Mouse (Mus musculus): ENCODE data around the gene Krt87. TPM values are rescaled to one million over a fixed set of nuclear protein-coding genes. Genes with fewer than 3 reads are reported as not detected.

The Krt87 gene
- polyA plus RNA-seq, 1 experiment, result not detected

DNA sequence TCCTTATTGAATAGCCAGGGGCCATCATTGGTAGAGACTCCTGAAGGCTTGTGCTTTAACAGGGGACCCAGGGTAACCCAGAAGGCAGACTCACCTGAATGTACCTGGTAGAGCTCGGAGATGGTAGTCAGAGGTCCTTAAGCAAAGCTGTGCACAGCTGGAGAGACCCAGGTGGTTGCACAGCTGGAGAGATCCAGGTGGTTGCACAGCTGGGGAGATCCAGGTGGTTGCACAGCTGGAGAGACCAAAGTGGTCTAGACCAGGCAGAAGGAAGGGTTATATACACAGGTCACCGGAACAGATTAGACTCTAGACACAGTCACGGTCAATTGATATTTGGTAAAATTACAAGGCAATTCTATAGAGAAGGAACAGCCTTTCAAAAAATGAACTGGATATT, 41.7 kb downstream of the Krt87 start:
- Histone ChIP-seq H3K27ac (ENCODE audit: insufficient read depth, low read length) (no peak overlapping the region), H3K4me3 (ENCODE audit: insufficient read depth, low read length) (no peak overlapping the region), H3K4me1 (ENCODE audit: control insufficient read depth, insufficient read depth, low read length) (no peaks in the 10 kb centered on the region)
- TF ChIP-seq CTCF (IDR thresholded peaks at IDR 0.05; ENCODE audit: extremely low read depth, insufficient read depth, low read length), result no peak
- TF ChIP-seq POLR2A (IDR thresholded peaks at IDR 0.05; ENCODE audit: extremely low read depth, insufficient read depth, low read length), result no peak

GRCm38 (mm10) chr15:101396466-101396865, 42.1 kb downstream of the Krt87 start:
- Histone ChIP-seq H3K4me3 (ENCODE audit: insufficient read depth, low read length) (no peak overlapping the region), H3K4me1 (ENCODE audit: control insufficient read depth, insufficient read depth, low read length) (no peaks in the 10 kb centered on the region), H3K27ac (ENCODE audit: insufficient read depth, low read length) (no peak overlapping the region)
- TF ChIP-seq CTCF (IDR thresholded peaks at IDR 0.05; ENCODE audit: extremely low read depth, insufficient read depth, low read length) (no peak), POLR2A (IDR thresholded peaks at IDR 0.05; ENCODE audit: extremely low read depth, insufficient read depth, low read length) (no peak)

GRCm38 (mm10) chr15:101394908-101395307, 43.7 kb downstream of the Krt87 start:
- no peak for TF ChIP-seq POLR2A (IDR thresholded peaks at IDR 0.05; ENCODE audit: extremely low read depth, insufficient read depth, low read length)
- TF ChIP-seq CTCF (IDR thresholded peaks at IDR 0.05; ENCODE audit: extremely low read depth, insufficient read depth, low read length), result no peak
- H3K27ac ChIP-seq (ENCODE audit: insufficient read depth, low read length), result no peak overlapping the region

GRCm38 (mm10) chr15:101392251-101392650, 46.4 kb downstream of the Krt87 start:
- Histone ChIP-seq H3K4me3 (ENCODE audit: insufficient read depth, low read length) (no peak overlapping the region), H3K4me1 (ENCODE audit: control insufficient read depth, insufficient read depth, low read length) (no peaks in the 10 kb centered on the region), H3K27ac (ENCODE audit: insufficient read depth, low read length) (no peak overlapping the region)
- TF ChIP-seq CTCF (IDR thresholded peaks at IDR 0.05; ENCODE audit: extremely low read depth, insufficient read depth, low read length), result no peak
- TF ChIP-seq POLR2A (IDR thresholded peaks at IDR 0.05; ENCODE audit: extremely low read depth, insufficient read depth, low read length), result no peak

More at GRCm38 (mm10) chr15:101394908-101395307, 43.7 kb downstream of the Krt87 start:
- H3K4me3 ChIP-seq (ENCODE audit: insufficient read depth, low read length), result no peak overlapping the region
- H3K4me1 ChIP-seq (ENCODE audit: control insufficient read depth, insufficient read depth, low read length), result no peaks in the 10 kb centered on the region

DNA sequence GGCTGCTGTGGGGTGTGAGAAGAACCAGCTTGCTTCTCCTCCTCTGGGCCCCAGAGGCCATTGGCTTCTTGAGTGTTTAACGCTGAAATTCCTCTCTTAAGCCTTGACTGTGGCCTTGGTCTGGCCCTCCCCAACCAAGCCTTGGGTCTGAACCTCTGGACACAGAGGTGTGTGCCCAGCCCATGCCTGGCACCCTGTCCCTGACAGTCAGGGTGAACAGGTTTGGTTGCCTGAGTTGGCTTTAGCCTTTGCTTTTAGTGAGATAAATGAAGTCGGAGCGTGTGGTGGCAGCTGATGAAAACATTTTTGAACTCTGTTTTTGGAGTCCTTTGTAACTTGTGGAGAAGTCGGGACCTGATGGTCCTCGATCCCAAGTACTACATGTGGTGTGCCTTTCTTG, 48.4 kb downstream of the Krt87 start:
- H3K4me3 ChIP-seq (ENCODE audit: insufficient read depth, low read length), result no peak overlapping the region
- H3K4me1 ChIP-seq (ENCODE audit: control insufficient read depth, insufficient read depth, low read length), result peaks cover 2% of the 10 kb centered on the region; the same call in 1 of the 2 replicates
- H3K27ac ChIP-seq (ENCODE audit: insufficient read depth, low read length), result no peak overlapping the region
- TF ChIP-seq POLR2A (IDR thresholded peaks at IDR 0.05; ENCODE audit: extremely low read depth, insufficient read depth, low read length) (no peak), CTCF (IDR thresholded peaks at IDR 0.05; ENCODE audit: extremely low read depth, insufficient read depth, low read length) (no peak)

DNA sequence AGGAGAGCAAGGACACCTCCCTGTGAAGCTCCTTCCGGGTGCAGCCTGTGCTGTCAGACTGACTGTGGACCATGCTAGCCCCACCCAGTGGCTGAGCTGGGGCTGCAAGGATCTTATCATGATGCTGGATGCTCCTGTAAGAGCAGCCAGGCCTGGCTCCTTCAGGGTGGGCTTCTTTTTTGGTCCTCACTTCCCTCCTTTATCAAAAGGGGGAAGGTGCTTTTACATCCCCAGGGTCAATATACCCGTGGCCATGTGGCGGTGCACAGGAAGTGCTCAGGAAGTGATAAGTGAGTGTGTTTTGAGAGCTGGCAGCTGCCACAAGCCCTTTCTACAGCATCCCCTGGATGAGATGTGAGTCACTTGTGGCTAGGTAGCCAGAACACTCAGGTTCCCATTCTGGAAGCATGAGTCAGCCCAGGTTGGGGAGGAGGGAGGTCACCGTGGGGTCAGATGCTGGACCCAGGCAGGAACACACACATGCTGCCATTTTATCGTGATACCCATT, 50.5 kb downstream of the Krt87 start:
- Histone ChIP-seq H3K4me3 (ENCODE audit: insufficient read depth, low read length) (no peak overlapping the region), H3K4me1 (ENCODE audit: control insufficient read depth, insufficient read depth, low read length) (peaks cover 2% of the 10 kb centered on the region; the same call in 1 of the 2 replicates), H3K27ac (ENCODE audit: insufficient read depth, low read length) (no peak overlapping the region)
- TF ChIP-seq POLR2A (IDR thresholded peaks at IDR 0.05; ENCODE audit: extremely low read depth, insufficient read depth, low read length) (no peak), CTCF (IDR thresholded peaks at IDR 0.05; ENCODE audit: extremely low read depth, insufficient read depth, low read length) (0 out of 2 replicates have a peak, but pooled peaks have one; percentile 7)

DNA sequence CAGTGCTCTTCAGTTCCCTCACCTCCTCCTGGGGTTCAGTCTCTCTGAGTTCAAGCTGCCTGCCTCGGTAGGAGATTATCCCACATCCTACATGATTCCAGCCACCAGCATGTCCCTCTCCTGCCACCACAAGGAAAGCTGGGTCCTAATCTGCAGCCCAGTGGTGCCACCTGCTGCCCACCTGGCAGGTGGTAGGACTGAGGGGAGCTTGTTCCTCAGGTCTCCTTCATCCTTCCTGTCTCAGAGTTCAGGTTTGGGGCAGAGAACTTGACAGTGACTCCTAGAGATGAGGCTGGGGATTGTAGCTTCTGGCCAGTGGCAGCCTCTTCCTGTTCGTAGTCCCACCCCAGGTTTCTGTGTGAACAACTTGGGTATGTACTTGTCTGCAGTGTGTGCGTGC, 51.4 kb downstream of the Krt87 start:
- TF ChIP-seq POLR2A (IDR thresholded peaks at IDR 0.05; ENCODE audit: extremely low read depth, insufficient read depth, low read length), result no peak
- peak; percentile 36 for TF ChIP-seq CTCF (IDR thresholded peaks at IDR 0.05; ENCODE audit: extremely low read depth, insufficient read depth, low read length)
- no peak overlapping the region for H3K27ac ChIP-seq (ENCODE audit: insufficient read depth, low read length)

GRCm38 (mm10) chr15:101385064-101385463, 53.5 kb downstream of the Krt87 start:
- Histone ChIP-seq H3K4me3 (ENCODE audit: insufficient read depth, low read length) (no peak overlapping the region), H3K27ac (ENCODE audit: insufficient read depth, low read length) (no peak overlapping the region), H3K4me1 (ENCODE audit: control insufficient read depth, insufficient read depth, low read length) (peaks cover 2% of the 10 kb centered on the region; the same call in 1 of the 2 replicates)
- TF ChIP-seq POLR2A (IDR thresholded peaks at IDR 0.05; ENCODE audit: extremely low read depth, insufficient read depth, low read length) (no peak), CTCF (IDR thresholded peaks at IDR 0.05; ENCODE audit: extremely low read depth, insufficient read depth, low read length) (no peak)

More for the DNA sequence above, 51.4 kb downstream of the Krt87 start:
- H3K4me1 ChIP-seq (ENCODE audit: control insufficient read depth, insufficient read depth, low read length), result peaks cover 2% of the 10 kb centered on the region; the same call in 1 of the 2 replicates
- no peak overlapping the region for H3K4me3 ChIP-seq (ENCODE audit: insufficient read depth, low read length)

DNA sequence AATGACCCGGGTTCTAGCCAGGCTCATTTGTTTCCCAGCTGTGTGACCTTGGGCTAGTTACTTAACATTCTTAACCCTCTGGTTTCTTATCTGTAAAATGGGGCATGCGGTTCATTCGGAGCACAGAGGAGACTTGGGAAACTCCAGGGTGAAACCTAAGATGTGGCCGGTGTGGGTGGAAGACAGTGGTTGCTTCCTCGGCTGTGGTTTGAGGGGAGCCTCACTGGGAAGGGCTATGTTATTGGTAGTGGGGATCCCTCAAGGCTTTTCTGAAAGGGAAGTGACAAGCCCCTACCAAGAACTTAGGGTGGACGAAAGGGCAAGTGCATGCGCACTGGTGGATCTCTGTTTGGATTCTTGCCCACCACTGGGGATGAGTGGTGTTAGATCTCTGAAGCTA, 54.0 kb downstream of the Krt87 start:
- Histone ChIP-seq H3K4me1 (ENCODE audit: control insufficient read depth, insufficient read depth, low read length) (peaks cover 2% of the 10 kb centered on the region; the same call in 1 of the 2 replicates), H3K27ac (ENCODE audit: insufficient read depth, low read length) (no peak overlapping the region)
- TF ChIP-seq POLR2A (IDR thresholded peaks at IDR 0.05; ENCODE audit: extremely low read depth, insufficient read depth, low read length) (no peak), CTCF (IDR thresholded peaks at IDR 0.05; ENCODE audit: extremely low read depth, insufficient read depth, low read length) (no peak)

GRCm38 (mm10) chr15:101382811-101383210, 55.8 kb downstream of the Krt87 start:
- Histone ChIP-seq H3K4me1 (ENCODE audit: control insufficient read depth, insufficient read depth, low read length) (peaks cover 2% of the 10 kb centered on the region; the same call in 1 of the 2 replicates), H3K4me3 (ENCODE audit: insufficient read depth, low read length) (no peak overlapping the region), H3K27ac (ENCODE audit: insufficient read depth, low read length) (no peak overlapping the region)
- TF ChIP-seq CTCF (IDR thresholded peaks at IDR 0.05; ENCODE audit: extremely low read depth, insufficient read depth, low read length) (no peak), POLR2A (IDR thresholded peaks at IDR 0.05; ENCODE audit: extremely low read depth, insufficient read depth, low read length) (no peak)

More for the DNA sequence above, 54.0 kb downstream of the Krt87 start:
- no peak overlapping the region for H3K4me3 ChIP-seq (ENCODE audit: insufficient read depth, low read length)
